Mouse (Mus musculus) CH12.LX (cell line): Measurements from ENCODE around the gene Lpcat3.

Experiments
- CTCF ChIP-seq, 2 experiments: IDR thresholded peaks in 1 of 2; conservative IDR thresholded peaks in 1 of 2; 2 replicates each; pipeline ENCODE4 v1.5.1; 2011 to 2012; ENCODE audit warnings: low read depth in 2 of 2, low read length in 2 of 2, improper control_type of control experiment in 1 of 2, inconsistent platforms in 1 of 2, mild to moderate bottlenecking in 1 of 2, moderate library complexity in 1 of 2
- GABPA ChIP-seq: IDR thresholded peaks from 2 replicates; pipeline ENCODE4 v1.6.1; 2012; ENCODE audit warnings: low read depth, low read length, improper control_type of control experiment, inconsistent platforms; ENCODE audit not compliant: insufficient replicate concordance
- MYC ChIP-seq: IDR thresholded peaks from 2 replicates; pipeline ENCODE4 v1.6.1; 2011; ENCODE audit warnings: low read depth, mild to moderate bottlenecking, improper control_type of control experiment, low read length
- POLR2A ChIP-seq: IDR thresholded peaks from 2 replicates; pipeline ENCODE4 v1.6.1; 2011; ENCODE audit warnings: low read depth, mild to moderate bottlenecking, improper control_type of control experiment, low read length
- RAD21 ChIP-seq: IDR thresholded peaks from 2 replicates; pipeline ENCODE4 v1.6.1; 2011; ENCODE audit warnings: low read depth, mild to moderate bottlenecking, low read length, improper control_type of control experiment, moderate library complexity
- TCF12 ChIP-seq: IDR thresholded peaks from 2 replicates; pipeline ENCODE4 v1.6.1; 2014; ENCODE audit warnings: low read depth, mild to moderate bottlenecking, inconsistent platforms, low read length, improper control_type of control experiment

- TF ChIP-seq GABPA, result no peak
- TF ChIP-seq TCF12, result no peak
- TF ChIP-seq MYC, result no peak
- no peak for TF ChIP-seq RAD21
- TF ChIP-seq CTCF (conservative IDR thresholded peaks at IDR 0.05 in 1 of 2, IDR thresholded peaks at IDR 0.05 in 1 of 2; ENCODE audit: low read depth in 2 of 2, low read length in 2 of 2), result no peak
- TF ChIP-seq POLR2A, result no peak
Measured at GRCm38 (mm10) chr6:124630763-124631162, 32.1 kb upstream of the Lpcat3 start.
